Mouse (Mus musculus): ENCODE results near the gene Hsd11b1. TPM values are rescaled to one million over a fixed set of nuclear protein-coding genes. Genes with fewer than 3 reads are reported as not detected.

Hsd11b1 gene
- polyA plus RNA-seq, 2 experiments = 1.2 to 1.6 TPM

GRCm38 (mm10) chr1:193243571-193244193 lies 20.2 kb downstream of the Hsd11b1 start:
- DNase-seq (ENCODE audit: low spot score) (peak; percentile 20), ATAC-seq (ENCODE audit: low FRiP score, low read depth) (peak; percentile 53)
- Histone ChIP-seq H3K36me3 (ENCODE audit: control insufficient read depth, insufficient read depth, low read length) (no peaks in the 10 kb centered on the region), H3K9ac (ENCODE audit: low read depth, low read length, severe bottlenecking) (no peak overlapping the region), H3K4me2 (replicated peaks; ENCODE audit: low read depth, low read length, severe bottlenecking) (no peak overlapping the region), H3K27me3 (ENCODE audit: control insufficient read depth, insufficient read depth, low read length) (no peaks in the 10 kb centered on the region), H3K9me3 (ENCODE audit: control insufficient read depth, low read length) (no peaks in the 10 kb centered on the region), H3K4me3 (replicated peaks; ENCODE audit: low read length) (no peak overlapping the region), H3K4me1 (ENCODE audit: control insufficient read depth, insufficient read depth, low read length) (no peaks in the 10 kb centered on the region), H3K27ac (replicated peaks; ENCODE audit: low read depth, low read length) (no peak overlapping the region)
- WGBS = 53% methylated on average over 10 of the region's 10 CpGs
- TF ChIP-seq POLR2A (IDR thresholded peaks at IDR 0.05; ENCODE audit: borderline replicate concordance, extremely low read depth, insufficient read depth, insufficient read length) = no peak

GRCm38 (mm10) chr1:193242863-193243262 lies 21.0 kb downstream of the Hsd11b1 start:
- no peaks in the 10 kb centered on the region for H3K4me1 ChIP-seq (ENCODE audit: control insufficient read depth, insufficient read depth, low read length)
- TF ChIP-seq POLR2A (IDR thresholded peaks at IDR 0.05; ENCODE audit: borderline replicate concordance, extremely low read depth, insufficient read depth, insufficient read length) = no peak
- 57% methylated on average over 4 of the region's 4 CpGs for WGBS

GRCm38 (mm10) chr1:193242238-193242637 lies 21.6 kb downstream of the Hsd11b1 start:
- Histone ChIP-seq H3K27me3 (ENCODE audit: control insufficient read depth, insufficient read depth, low read length) (no peaks in the 10 kb centered on the region), H3K4me2 (replicated peaks; ENCODE audit: low read depth, low read length, severe bottlenecking) (no peak overlapping the region), H3K4me3 (replicated peaks; ENCODE audit: low read length) (no peak overlapping the region), H3K9me3 (ENCODE audit: control insufficient read depth, low read length) (no peaks in the 10 kb centered on the region), H3K36me3 (ENCODE audit: control insufficient read depth, insufficient read depth, low read length) (no peaks in the 10 kb centered on the region), H3K4me1 (ENCODE audit: control insufficient read depth, insufficient read depth, low read length) (no peaks in the 10 kb centered on the region), H3K9ac (ENCODE audit: low read depth, low read length, severe bottlenecking) (no peak overlapping the region), H3K27ac (replicated peaks; ENCODE audit: low read depth, low read length) (no peak overlapping the region)
- DNase-seq (ENCODE audit: low spot score) (no peak), ATAC-seq (ENCODE audit: low FRiP score, low read depth) (no peak)
- no peak for TF ChIP-seq POLR2A (IDR thresholded peaks at IDR 0.05; ENCODE audit: borderline replicate concordance, extremely low read depth, insufficient read depth, insufficient read length)
- 64% methylated on average over 8 of the region's 8 CpGs for WGBS

More at GRCm38 (mm10) chr1:193242863-193243262, 21.0 kb downstream of the Hsd11b1 start:
- H3K9ac ChIP-seq (ENCODE audit: low read depth, low read length, severe bottlenecking) = no peak overlapping the region
- H3K36me3 ChIP-seq (ENCODE audit: control insufficient read depth, insufficient read depth, low read length) = no peaks in the 10 kb centered on the region
- no peak overlapping the region for H3K27ac ChIP-seq (replicated peaks; ENCODE audit: low read depth, low read length)
- no peaks in the 10 kb centered on the region for H3K27me3 ChIP-seq (ENCODE audit: control insufficient read depth, insufficient read depth, low read length)
- H3K4me3 ChIP-seq (replicated peaks; ENCODE audit: low read length) = no peak overlapping the region
- DNase-seq (ENCODE audit: low spot score) = no peak
- no peaks in the 10 kb centered on the region for H3K9me3 ChIP-seq (ENCODE audit: control insufficient read depth, low read length)
- ATAC-seq (ENCODE audit: low FRiP score, low read depth) = no peak
- no peak overlapping the region for H3K4me2 ChIP-seq (replicated peaks; ENCODE audit: low read depth, low read length, severe bottlenecking)

GRCm38 (mm10) chr1:193241436-193241835 lies 22.4 kb downstream of the Hsd11b1 start:
- TF ChIP-seq POLR2A (IDR thresholded peaks at IDR 0.05; ENCODE audit: borderline replicate concordance, extremely low read depth, insufficient read depth, insufficient read length) = no peak
- ATAC-seq (ENCODE audit: low FRiP score, low read depth) (no peak), DNase-seq (ENCODE audit: low spot score) (no peak)
- Histone ChIP-seq H3K36me3 (ENCODE audit: control insufficient read depth, insufficient read depth, low read length) (no peaks in the 10 kb centered on the region), H3K4me1 (ENCODE audit: control insufficient read depth, insufficient read depth, low read length) (no peaks in the 10 kb centered on the region), H3K4me3 (replicated peaks; ENCODE audit: low read length) (no peak overlapping the region), H3K4me2 (replicated peaks; ENCODE audit: low read depth, low read length, severe bottlenecking) (no peak overlapping the region), H3K9me3 (ENCODE audit: control insufficient read depth, low read length) (no peaks in the 10 kb centered on the region), H3K27ac (replicated peaks; ENCODE audit: low read depth, low read length) (no peak overlapping the region), H3K9ac (ENCODE audit: low read depth, low read length, severe bottlenecking) (no peak overlapping the region), H3K27me3 (ENCODE audit: control insufficient read depth, insufficient read depth, low read length) (no peaks in the 10 kb centered on the region)
- 91% methylated on average over 4 of the region's 4 CpGs for WGBS

- no peak overlapping the region for H3K9ac ChIP-seq (ENCODE audit: low read depth, low read length, severe bottlenecking)
- TF ChIP-seq POLR2A (IDR thresholded peaks at IDR 0.05; ENCODE audit: borderline replicate concordance, extremely low read depth, insufficient read depth, insufficient read length) = no peak
- H3K9me3 ChIP-seq (ENCODE audit: control insufficient read depth, low read length) = no peaks in the 10 kb centered on the region
- H3K4me3 ChIP-seq (replicated peaks; ENCODE audit: low read length) = no peak overlapping the region
- H3K27me3 ChIP-seq (ENCODE audit: control insufficient read depth, insufficient read depth, low read length) = no peaks in the 10 kb centered on the region
- H3K4me2 ChIP-seq (replicated peaks; ENCODE audit: low read depth, low read length, severe bottlenecking) = no peak overlapping the region
- H3K36me3 ChIP-seq (ENCODE audit: control insufficient read depth, insufficient read depth, low read length) = no peaks in the 10 kb centered on the region
- DNase-seq (ENCODE audit: low spot score) (no peak), ATAC-seq (ENCODE audit: low FRiP score, low read depth) (no peak)
- no peak overlapping the region for H3K27ac ChIP-seq (replicated peaks; ENCODE audit: low read depth, low read length)
- WGBS = 56% methylated on average over 4 of the region's 4 CpGs
- H3K4me1 ChIP-seq (ENCODE audit: control insufficient read depth, insufficient read depth, low read length) = peaks cover 6% of the 10 kb centered on the region; the same call in 1 of the 2 replicates
Observed at GRCm38 (mm10) chr1:193238426-193238825, 25.4 kb downstream of the Hsd11b1 start.
